Mouse (Mus musculus) yolk sac, embryonic 10.5 days (tissue): Measurements from ENCODE around the gene Rad51b.

ENCODE experiments used
- DNase-seq: peaks from one replicate; pipeline ENCODE4 v3.0.0-alpha.2; 2017; ENCODE audit warnings: low spot score

Gene Rad51b

GRCm38 (mm10) chr12:79437572-79437971, 140.5 kb downstream of the Rad51b start:
- DNase-seq = no peak

- no peak for DNase-seq
Observed at GRCm38 (mm10) chr12:79439961-79440360, 142.9 kb downstream of the Rad51b start.

- peak; percentile 51 for DNase-seq
Observed at GRCm38 (mm10) chr12:79441210-79442005, 144.3 kb downstream of the Rad51b start.

GRCm38 (mm10) chr12:79442126-79442525, 145.0 kb downstream of the Rad51b start:
- no peak for DNase-seq

- DNase-seq = no peak
Observed at GRCm38 (mm10) chr12:79442836-79443390, 145.8 kb downstream of the Rad51b start.

GRCm38 (mm10) chr12:79444646-79445045, 147.6 kb downstream of the Rad51b start:
- DNase-seq = no peak

GRCm38 (mm10) chr12:79447039-79447438, 150.0 kb downstream of the Rad51b start:
- DNase-seq = no peak

GRCm38 (mm10) chr12:79449817-79450411, 152.8 kb downstream of the Rad51b start:
- no peak for DNase-seq

GRCm38 (mm10) chr12:79452882-79453281, 155.8 kb downstream of the Rad51b start:
- DNase-seq = no peak

GRCm38 (mm10) chr12:79454017-79454416, 156.9 kb downstream of the Rad51b start:
- DNase-seq = no peak

- DNase-seq = no peak
Observed at GRCm38 (mm10) chr12:79455061-79455847, 158.2 kb downstream of the Rad51b start.

GRCm38 (mm10) chr12:79455848-79456164, 158.7 kb downstream of the Rad51b start:
- no peak for DNase-seq

- no peak for DNase-seq
Observed at GRCm38 (mm10) chr12:79456251-79456650, 159.2 kb downstream of the Rad51b start.

- DNase-seq = no peak
Observed at GRCm38 (mm10) chr12:79463371-79463770, 166.3 kb downstream of the Rad51b start.

GRCm38 (mm10) chr12:79470113-79470512, 173.0 kb downstream of the Rad51b start:
- no peak for DNase-seq

GRCm38 (mm10) chr12:79471868-79472267, 174.8 kb downstream of the Rad51b start:
- no peak for DNase-seq

- no peak for DNase-seq
Observed at GRCm38 (mm10) chr12:79476413-79477046, 179.4 kb downstream of the Rad51b start.

GRCm38 (mm10) chr12:79478816-79479215, 181.7 kb downstream of the Rad51b start:
- DNase-seq = no peak

- DNase-seq = no peak
Observed at GRCm38 (mm10) chr12:79485501-79485900, 188.4 kb downstream of the Rad51b start.

- DNase-seq = no peak
Observed at GRCm38 (mm10) chr12:79488590-79489242, 191.6 kb downstream of the Rad51b start.

- DNase-seq = no peak
Observed at GRCm38 (mm10) chr12:79490626-79491025, 193.5 kb downstream of the Rad51b start.

- no peak for DNase-seq
Observed at GRCm38 (mm10) chr12:79492175-79492574, 195.1 kb downstream of the Rad51b start.
